Mouse (Mus musculus) lung, postnatal 0 days (tissue): Measurements from ENCODE around the gene Sinhcaf.

Experiments used
- CTCF ChIP-seq: IDR thresholded peaks from 2 replicates; pipeline ENCODE4 v1.5.1; 2016; ENCODE audit warnings: antibody characterized with exemption, mild to moderate bottlenecking
- EP300 ChIP-seq: IDR thresholded peaks from 2 replicates; pipeline ENCODE4 v1.6.1; 2016; ENCODE audit warnings: antibody characterized with exemption, mild to moderate bottlenecking, control low read depth

DNA sequence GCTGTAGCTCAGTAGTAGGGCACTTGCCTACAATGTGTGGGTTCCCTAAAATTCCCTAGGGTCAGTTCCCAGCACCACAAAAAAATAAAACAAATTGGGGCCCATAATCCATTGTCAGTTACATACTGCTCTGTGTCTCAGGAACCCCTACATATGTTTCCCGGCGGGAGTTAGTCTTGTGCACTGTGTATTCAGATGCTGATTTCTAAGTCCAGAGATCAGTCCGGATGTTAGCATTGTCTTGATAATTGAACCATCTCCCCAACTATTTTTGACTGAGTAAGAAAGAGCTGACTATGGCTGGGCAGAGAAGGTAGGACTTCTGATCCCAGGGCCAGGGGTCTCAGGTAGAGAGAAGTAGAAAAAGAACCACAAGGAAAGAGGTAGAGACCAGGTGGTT is 10.8 kb upstream of the Sinhcaf start:
- TF ChIP-seq CTCF: no peak
- no peak for TF ChIP-seq EP300
